Mouse (Mus musculus): Measurements from ENCODE around the gene Cilp. TPM values are rescaled to one million over a fixed set of nuclear protein-coding genes. Genes with fewer than 3 reads are reported as not detected.

Cilp gene
- polyA plus RNA-seq, 1 experiment from 2014 or later = not detected

GRCm38 (mm10) chr9:65297056-65297455 lies 32.1 kb downstream of the Cilp start:
- Histone ChIP-seq H3K4me3 (no peak overlapping the region), H3K4me2 (no peak overlapping the region), H3K27me3 (replicated peaks) (no peaks in the 10 kb centered on the region), H3K9ac (no peak overlapping the region), H3K36me3 (peaks cover 41% of the 10 kb centered on the region), H3K27ac (replicated peaks) (no peak overlapping the region), H3K9me3 (no peaks in the 10 kb centered on the region), H3K4me1 (peaks cover 23% of the 10 kb centered on the region)
- no peak for ATAC-seq (ENCODE audit: extremely low read depth, insufficient number of reproducible peaks, low FRiP score, low TSS enrichment)
- 87% methylated on average over 2 of the region's 2 CpGs for WGBS

GRCm38 (mm10) chr9:65298761-65299160 lies 33.8 kb downstream of the Cilp start:
- H3K27ac ChIP-seq (replicated peaks) = no peak overlapping the region
- H3K4me3 ChIP-seq = no peak overlapping the region
- H3K27me3 ChIP-seq (replicated peaks) = no peaks in the 10 kb centered on the region
- H3K9me3 ChIP-seq = no peaks in the 10 kb centered on the region
- H3K9ac ChIP-seq = 0 out of 2 replicates have a peak overlapping the region, but pooled peaks have one; percentile 37
- 73% methylated on average over 3 of the region's 3 CpGs for WGBS
- H3K4me1 ChIP-seq = peaks cover 13% of the 10 kb centered on the region
- no peak for ATAC-seq (ENCODE audit: extremely low read depth, insufficient number of reproducible peaks, low FRiP score, low TSS enrichment)
- no peak overlapping the region for H3K4me2 ChIP-seq
- H3K36me3 ChIP-seq = peaks cover 58% of the 10 kb centered on the region

GRCm38 (mm10) chr9:65299650-65300049 lies 34.7 kb downstream of the Cilp start:
- H3K27me3 ChIP-seq (replicated peaks) = no peaks in the 10 kb centered on the region
- H3K4me3 ChIP-seq = no peak overlapping the region
- H3K9me3 ChIP-seq = no peaks in the 10 kb centered on the region
- peaks cover 67% of the 10 kb centered on the region for H3K36me3 ChIP-seq
- no peak overlapping the region for H3K4me2 ChIP-seq
- no peak overlapping the region for H3K9ac ChIP-seq
- H3K4me1 ChIP-seq = peaks cover 16% of the 10 kb centered on the region
- no peak overlapping the region for H3K27ac ChIP-seq (replicated peaks)
- 94% methylated on average over 7 of the region's 7 CpGs for WGBS
- no peak for ATAC-seq (ENCODE audit: extremely low read depth, insufficient number of reproducible peaks, low FRiP score, low TSS enrichment)

GRCm38 (mm10) chr9:65302327-65302983 lies 37.5 kb downstream of the Cilp start:
- no peak overlapping the region for H3K4me3 ChIP-seq
- no peak overlapping the region for H3K27ac ChIP-seq (replicated peaks)
- no peaks in the 10 kb centered on the region for H3K27me3 ChIP-seq (replicated peaks)
- H3K4me1 ChIP-seq = 0 out of 2 replicates have a peak, but pooled peaks cover 3% of the 10 kb centered on the region
- H3K9me3 ChIP-seq = no peaks in the 10 kb centered on the region
- H3K4me2 ChIP-seq = no peak overlapping the region
- no peak for ATAC-seq (ENCODE audit: extremely low read depth, insufficient number of reproducible peaks, low FRiP score, low TSS enrichment)
- 81% methylated on average over 4 of the region's 4 CpGs for WGBS
- peaks cover 82% of the 10 kb centered on the region for H3K36me3 ChIP-seq
- H3K9ac ChIP-seq = no peak overlapping the region

- WGBS = 91% methylated on average over 4 of the region's 4 CpGs
- no peak overlapping the region for H3K4me3 ChIP-seq
- H3K9me3 ChIP-seq = no peaks in the 10 kb centered on the region
- H3K4me1 ChIP-seq = 0 out of 2 replicates have a peak, but pooled peaks cover 3% of the 10 kb centered on the region
- H3K27me3 ChIP-seq (replicated peaks) = no peaks in the 10 kb centered on the region
- no peak overlapping the region for H3K4me2 ChIP-seq
- no peak overlapping the region for H3K9ac ChIP-seq
- peaks cover 85% of the 10 kb centered on the region for H3K36me3 ChIP-seq
- ATAC-seq (ENCODE audit: extremely low read depth, insufficient number of reproducible peaks, low FRiP score, low TSS enrichment) = no peak
- no peak overlapping the region for H3K27ac ChIP-seq (replicated peaks)
Measured at GRCm38 (mm10) chr9:65303586-65303985, 38.6 kb downstream of the Cilp start.

- no peak overlapping the region for H3K27ac ChIP-seq (replicated peaks)
- H3K4me1 ChIP-seq = 0 out of 2 replicates have a peak, but pooled peaks cover 3% of the 10 kb centered on the region
- H3K4me3 ChIP-seq = no peak overlapping the region
- no peak for ATAC-seq (ENCODE audit: extremely low read depth, insufficient number of reproducible peaks, low FRiP score, low TSS enrichment)
- no peak overlapping the region for H3K4me2 ChIP-seq
- peaks cover 91% of the 10 kb centered on the region for H3K36me3 ChIP-seq
- no peaks in the 10 kb centered on the region for H3K9me3 ChIP-seq
- 73% methylated on average over 4 of the region's 4 CpGs for WGBS
- no peak overlapping the region for H3K9ac ChIP-seq
- no peaks in the 10 kb centered on the region for H3K27me3 ChIP-seq (replicated peaks)
Measured at GRCm38 (mm10) chr9:65304300-65304699, 39.3 kb downstream of the Cilp start.

GRCm38 (mm10) chr9:65306672-65307071 lies 41.7 kb downstream of the Cilp start:
- Histone ChIP-seq H3K9ac (no peak overlapping the region), H3K36me3 (peaks cover 84% of the 10 kb centered on the region)
- WGBS = 84% methylated on average over 2 of the region's 2 CpGs

GRCm38 (mm10) chr9:65308011-65308410 lies 43.0 kb downstream of the Cilp start:
- H3K27me3 ChIP-seq (replicated peaks) = no peaks in the 10 kb centered on the region
- no peak overlapping the region for H3K27ac ChIP-seq (replicated peaks)
- WGBS = 68% methylated on average over 1 of the region's 1 CpGs
- H3K9ac ChIP-seq = no peak overlapping the region
- H3K36me3 ChIP-seq = peaks cover 84% of the 10 kb centered on the region
- ATAC-seq (ENCODE audit: extremely low read depth, insufficient number of reproducible peaks, low FRiP score, low TSS enrichment) = no peak
- no peaks in the 10 kb centered on the region for H3K9me3 ChIP-seq
- no peak overlapping the region for H3K4me3 ChIP-seq
- 0 out of 2 replicates have a peak, but pooled peaks cover 3% of the 10 kb centered on the region for H3K4me1 ChIP-seq
- H3K4me2 ChIP-seq = no peak overlapping the region

More at GRCm38 (mm10) chr9:65306672-65307071, 41.7 kb downstream of the Cilp start:
- Histone ChIP-seq H3K4me1 (0 out of 2 replicates have a peak, but pooled peaks cover 3% of the 10 kb centered on the region), H3K4me3 (no peak overlapping the region), H3K27me3 (replicated peaks) (no peaks in the 10 kb centered on the region), H3K4me2 (no peak overlapping the region), H3K27ac (replicated peaks) (no peak overlapping the region), H3K9me3 (no peaks in the 10 kb centered on the region)
- ATAC-seq (ENCODE audit: extremely low read depth, insufficient number of reproducible peaks, low FRiP score, low TSS enrichment) = no peak

GRCm38 (mm10) chr9:65312669-65313357 lies 47.8 kb downstream of the Cilp start:
- H3K4me2 ChIP-seq = no peak overlapping the region
- H3K9me3 ChIP-seq = no peaks in the 10 kb centered on the region
- 91% methylated on average over 4 of the region's 4 CpGs for WGBS
- H3K4me3 ChIP-seq = no peak overlapping the region
- H3K9ac ChIP-seq = no peak overlapping the region
- no peak overlapping the region for H3K27ac ChIP-seq (replicated peaks)
- no peak for ATAC-seq (ENCODE audit: extremely low read depth, insufficient number of reproducible peaks, low FRiP score, low TSS enrichment)
- no peaks in the 10 kb centered on the region for H3K4me1 ChIP-seq
- H3K36me3 ChIP-seq = peaks cover 78% of the 10 kb centered on the region
- no peaks in the 10 kb centered on the region for H3K27me3 ChIP-seq (replicated peaks)

GRCm38 (mm10) chr9:65313846-65314245 lies 48.9 kb downstream of the Cilp start:
- no peak overlapping the region for H3K27ac ChIP-seq (replicated peaks)
- WGBS = 91% methylated on average over 1 of the region's 1 CpGs
- H3K27me3 ChIP-seq (replicated peaks) = no peaks in the 10 kb centered on the region
- no peak overlapping the region for H3K9ac ChIP-seq
- no peak overlapping the region for H3K4me3 ChIP-seq
- no peak for ATAC-seq (ENCODE audit: extremely low read depth, insufficient number of reproducible peaks, low FRiP score, low TSS enrichment)
- peaks cover 77% of the 10 kb centered on the region for H3K36me3 ChIP-seq
- H3K4me1 ChIP-seq = no peaks in the 10 kb centered on the region
- no peak overlapping the region for H3K4me2 ChIP-seq
- H3K9me3 ChIP-seq = no peaks in the 10 kb centered on the region

GRCm38 (mm10) chr9:65322255-65322900 lies 57.4 kb downstream of the Cilp start:
- peaks cover 88% of the 10 kb centered on the region for H3K36me3 ChIP-seq
- ATAC-seq (ENCODE audit: extremely low read depth, insufficient number of reproducible peaks, low FRiP score, low TSS enrichment) = no peak

More at GRCm38 (mm10) chr9:65322255-65322900, 57.4 kb downstream of the Cilp start:
- Histone ChIP-seq H3K4me1 (no peaks in the 10 kb centered on the region), H3K9me3 (no peaks in the 10 kb centered on the region), H3K27me3 (replicated peaks) (no peaks in the 10 kb centered on the region), H3K27ac (replicated peaks) (no peak overlapping the region), H3K4me2 (no peak overlapping the region), H3K9ac (no peak overlapping the region), H3K4me3 (no peak overlapping the region)
- 83% methylated on average over 11 of the region's 11 CpGs for WGBS
